Mouse (Mus musculus) monocyte, adult 5-6 weeks (primary cell): ENCODE measurements around the gene Klhl35. TPM values are rescaled to one million over a fixed set of nuclear protein-coding genes. Genes with fewer than 3 reads are reported as not detected.

Experiments
- ATAC-seq: fragments of 153-309, 156-312 bp; replicated peaks from 2 replicates; pipeline ENCODE4 v1.8.0; 2017; ENCODE audit warnings: mild to moderate bottlenecking; ENCODE audit not compliant: low TSS enrichment, insufficient number of reproducible peaks, severe bottlenecking, poor library complexity, low FRiP score
- total RNA-seq: library from RNA; stranded (forward); fragments of 200-1000, 200-491, 200-594 nt; gene quantifications from 3 replicates; pipeline ENCODE4 v1.2.3, GENCODE M21; 2017

Klhl35 gene
- 0.49 to 1.6 TPM in 2 of 3 replicates, not detected in the other for total RNA-seq

DNA sequence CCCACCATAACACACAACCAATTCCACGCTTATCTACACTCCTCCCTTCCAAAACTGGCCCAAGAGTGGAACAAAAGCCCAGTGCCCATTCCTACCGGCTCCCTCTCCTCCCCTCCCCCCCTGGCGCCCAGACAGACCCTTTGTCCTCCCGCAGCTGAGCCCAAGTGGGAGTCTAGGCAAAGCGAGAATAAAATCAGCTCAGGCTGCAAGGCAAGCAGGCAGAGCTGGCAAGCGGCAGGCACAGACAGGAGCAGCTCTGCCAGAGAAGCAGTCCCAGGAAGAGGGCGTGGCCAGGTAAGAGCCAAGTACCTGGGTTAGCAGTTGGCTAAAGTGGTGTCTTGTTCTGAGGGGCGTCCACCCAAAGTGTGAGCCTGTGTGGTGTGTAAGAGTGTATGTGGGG lies at the start of gene Klhl35:
Gene Klhl35, plus strand, starts transcription at position 194 of the 400 bp plus-strand sequence.
- no peak for ATAC-seq

- no peak for ATAC-seq
Measured at GRCm38 (mm10) chr7:99419311-99419710, 46.5 kb upstream of the Klhl35 start.

GRCm38 (mm10) chr7:99421006-99421405 lies 44.8 kb upstream of the Klhl35 start:
- ATAC-seq = no peak

- no peak for ATAC-seq
Measured at GRCm38 (mm10) chr7:99424538-99425155, 41.2 kb upstream of the Klhl35 start.

DNA sequence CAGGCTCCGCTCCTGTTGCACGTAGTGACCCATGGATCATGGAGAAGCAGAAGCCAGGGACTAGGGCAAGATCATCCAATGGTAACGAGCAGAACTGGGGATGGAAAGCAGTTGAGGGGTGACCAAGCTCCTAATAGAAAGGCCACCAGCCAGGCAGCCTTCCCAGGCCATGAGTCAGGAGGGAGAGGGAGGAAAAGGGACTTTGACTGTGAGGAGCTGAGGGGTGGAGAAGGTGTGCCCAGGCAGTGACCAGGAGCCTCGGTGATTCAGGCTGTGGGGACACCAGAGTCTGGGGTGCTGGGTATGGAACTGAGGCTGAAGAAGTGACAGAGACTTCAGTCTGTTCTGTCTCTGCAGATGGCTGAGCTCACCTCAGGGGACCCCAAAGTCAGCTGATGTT lies 40.1 kb upstream of the Klhl35 start:
- ATAC-seq = no peak

GRCm38 (mm10) chr7:99427031-99427430 lies 38.8 kb upstream of the Klhl35 start:
- no peak for ATAC-seq

DNA sequence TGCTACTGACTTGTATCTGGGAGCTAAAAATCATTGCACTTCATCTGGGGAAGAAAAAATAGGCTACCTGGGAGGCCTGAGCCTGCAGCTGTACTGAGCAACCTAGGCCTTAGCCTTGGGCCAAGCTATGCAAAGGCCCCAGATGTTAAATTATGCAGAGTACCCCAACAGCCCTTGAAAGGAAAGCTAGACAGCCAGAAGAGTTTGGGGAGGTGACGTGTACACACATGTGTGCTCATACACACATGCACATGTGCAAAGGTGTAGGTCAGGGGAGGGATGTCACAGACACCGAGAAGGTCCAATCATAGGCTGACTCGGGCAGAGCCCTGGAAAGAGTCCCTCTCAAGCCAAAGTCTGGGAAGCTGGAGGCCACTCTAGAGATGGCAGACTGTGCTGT lies 37.8 kb upstream of the Klhl35 start:
- ATAC-seq = no peak

DNA sequence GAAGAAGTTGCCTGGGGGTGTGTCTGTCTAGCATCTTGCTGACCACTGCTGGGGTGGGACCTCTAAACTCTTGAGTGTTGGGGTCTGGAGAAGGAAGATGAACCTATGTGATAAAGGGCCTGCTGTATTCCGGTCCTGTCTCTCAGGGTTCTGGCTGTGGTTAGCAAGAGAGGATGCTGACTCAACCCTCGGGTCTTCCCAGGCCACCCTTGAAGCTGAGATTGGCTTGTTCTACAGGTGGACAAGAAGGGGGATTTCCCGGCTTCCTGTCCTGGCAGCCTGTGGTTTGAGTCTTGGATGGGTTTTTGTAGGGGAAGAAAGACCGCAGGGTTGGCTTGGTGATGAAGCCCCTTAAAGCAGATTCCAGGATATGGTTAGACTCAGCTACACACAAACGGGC lies 37.0 kb upstream of the Klhl35 start:
- ATAC-seq = no peak

- no peak for ATAC-seq
Measured at GRCm38 (mm10) chr7:99429786-99430185, 36.0 kb upstream of the Klhl35 start.

DNA sequence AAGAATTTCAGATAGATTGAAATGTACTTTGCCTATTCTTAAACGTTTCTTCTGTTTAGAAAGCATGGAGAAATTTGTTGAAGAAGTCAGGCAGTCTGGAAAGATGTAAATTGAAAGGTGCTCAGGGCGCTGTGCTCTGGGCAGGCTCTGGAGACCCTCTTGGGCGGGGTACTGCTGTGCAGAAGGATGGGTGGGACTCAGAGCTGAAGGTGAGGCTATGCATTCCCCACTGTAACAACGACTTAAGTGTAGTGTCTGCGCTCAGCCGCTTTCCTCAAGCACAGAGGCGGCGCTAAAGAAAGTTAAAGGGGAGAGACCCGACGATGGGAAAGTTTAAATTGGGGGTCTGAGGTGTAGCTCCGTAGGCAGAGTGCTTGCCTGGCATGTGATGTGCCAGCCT lies 35.6 kb upstream of the Klhl35 start:
- no peak for ATAC-seq

DNA sequence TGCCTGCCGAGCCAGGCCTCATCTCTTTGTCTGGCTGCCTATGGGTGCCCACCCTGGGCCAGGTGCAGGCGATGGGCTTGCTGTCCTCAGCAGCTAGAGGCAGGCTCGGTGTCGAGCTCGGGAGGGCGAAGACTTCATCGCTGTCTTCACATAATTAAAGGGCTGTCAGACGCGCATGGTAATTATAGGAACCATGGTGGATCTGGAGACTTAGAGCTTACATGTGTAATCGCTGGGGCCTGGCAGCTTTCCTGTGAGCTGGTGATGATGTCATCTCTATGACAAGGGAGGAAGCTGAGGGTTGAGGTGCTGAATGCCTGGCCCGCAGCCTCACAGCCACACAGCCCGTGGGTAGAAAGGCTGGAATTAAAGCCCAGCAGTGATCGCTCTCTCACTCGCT lies 33.6 kb upstream of the Klhl35 start:
- peak; percentile 54; the same call in 1 of the 2 replicates for ATAC-seq

DNA sequence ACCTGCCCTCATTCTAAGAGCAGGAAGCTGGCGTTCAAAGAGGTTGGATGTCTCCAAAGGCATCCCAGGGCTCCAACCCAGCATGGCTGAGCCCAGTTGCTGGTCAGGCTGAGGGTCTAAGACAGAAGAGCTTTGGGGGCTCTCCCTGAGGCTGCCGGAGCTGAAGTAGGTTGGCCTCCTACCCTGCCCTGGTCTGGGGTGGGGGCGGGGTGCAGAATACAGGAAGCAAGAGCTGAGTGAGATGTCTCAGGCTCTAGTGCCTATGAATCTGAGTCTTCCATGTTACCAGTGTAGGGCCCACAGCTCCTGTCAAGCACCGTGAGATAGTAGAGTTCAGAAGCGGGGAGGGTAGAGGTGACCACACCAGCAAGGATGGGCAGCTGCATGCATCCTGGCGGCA lies 32.9 kb upstream of the Klhl35 start:
- ATAC-seq = no peak

- ATAC-seq = 0 out of 2 replicates have a peak, but pooled peaks have one; percentile 46
Measured at GRCm38 (mm10) chr7:99434672-99435250, 31.0 kb upstream of the Klhl35 start.

GRCm38 (mm10) chr7:99436530-99436929 lies 29.3 kb upstream of the Klhl35 start:
- no peak for ATAC-seq

DNA sequence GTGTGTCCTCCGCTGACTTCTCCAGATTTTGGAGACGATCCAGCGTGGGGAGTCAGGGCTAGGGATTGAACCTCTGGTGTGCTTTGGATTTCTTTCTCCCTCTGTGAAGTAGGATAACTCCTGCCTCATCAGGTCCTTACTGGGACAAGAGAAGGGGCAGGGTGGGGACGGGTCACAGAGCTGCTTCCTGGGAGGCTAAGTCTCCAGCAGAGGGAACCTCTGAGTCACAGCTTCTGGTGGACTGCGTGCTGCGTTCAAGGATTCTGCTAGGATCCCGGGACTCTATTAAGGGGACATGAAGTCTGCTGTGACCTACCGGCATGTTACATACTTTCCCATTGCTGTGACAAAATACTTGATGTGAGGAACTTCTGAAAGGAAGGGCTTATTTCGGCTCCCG lies 26.9 kb upstream of the Klhl35 start:
- ATAC-seq = no peak

GRCm38 (mm10) chr7:99441534-99442072 lies 24.2 kb upstream of the Klhl35 start:
- ATAC-seq = no peak

DNA sequence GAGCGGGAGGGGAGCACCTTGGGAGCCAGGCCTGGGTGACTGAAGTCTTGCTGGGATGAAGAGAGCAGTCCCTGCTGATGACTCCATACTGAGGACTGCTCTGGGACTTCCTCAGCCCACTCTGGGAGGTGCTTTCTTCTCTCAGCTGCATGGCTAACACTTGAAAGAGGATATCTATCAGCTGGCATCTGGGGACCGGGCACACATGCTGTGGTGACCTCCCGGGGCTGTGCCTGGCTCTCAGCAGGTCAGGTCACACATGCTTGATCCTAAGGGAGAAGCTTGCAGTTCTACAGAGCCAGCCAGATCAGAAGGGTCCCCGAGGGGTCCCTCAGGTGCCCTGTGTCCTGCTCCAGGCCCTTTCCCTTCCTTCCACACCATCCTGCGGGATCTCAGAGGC lies 22.6 kb upstream of the Klhl35 start:
- ATAC-seq = no peak

- no peak for ATAC-seq
Measured at GRCm38 (mm10) chr7:99444012-99444411, 21.8 kb upstream of the Klhl35 start.

GRCm38 (mm10) chr7:99445833-99446232 lies 20.0 kb upstream of the Klhl35 start:
- no peak for ATAC-seq

DNA sequence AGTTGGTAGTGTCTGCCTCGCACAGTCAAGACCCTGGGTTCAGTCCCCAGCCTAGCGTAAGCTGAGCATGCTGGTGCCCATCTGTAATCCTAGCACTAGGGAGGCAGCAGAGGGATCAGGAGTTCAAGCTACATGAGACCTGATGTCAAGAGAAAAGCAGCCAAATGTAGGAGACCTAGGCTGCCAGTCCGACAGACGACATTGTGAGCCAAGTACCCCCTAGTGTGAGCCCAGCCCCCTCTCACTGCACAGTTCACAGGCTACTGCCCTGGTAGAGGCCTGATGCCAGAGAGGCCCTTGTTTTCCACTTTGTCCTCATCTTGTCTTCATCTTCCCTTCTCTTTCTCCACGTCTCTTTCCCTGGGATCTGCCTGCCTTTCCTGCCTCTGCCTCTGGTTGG lies 18.5 kb upstream of the Klhl35 start:
- no peak for ATAC-seq
